Mouse (Mus musculus) gonadal fat pad, adult 2 months (tissue): ENCODE measurements around the gene Serf1. TPM values are rescaled to one million over a fixed set of nuclear protein-coding genes. Genes with fewer than 3 reads are reported as not detected.

Experiments used
- polyA plus RNA-seq: library from polyadenylated mRNA; depleted of rRNA; stranded (reverse); fragments of >200 nt; gene quantifications from 2 replicates; pipeline ENCODE4 v1.2.3, GENCODE M21; 2012; rRNA removed

The Serf1 gene
- polyA plus RNA-seq, 1 experiment = 4.7 TPM

Other genes with a start within 250 kb of the Serf1 start
- 0.36 TPM in 2 replicates for gene Cartpt, start 206.9 kb upstream of the Serf1 start, polyA plus RNA-seq
- 38.8 and 50.0 TPM in 2 replicates for gene Mccc2, start 92.4 kb upstream of the Serf1 start, polyA plus RNA-seq
- 2.1 and 3.3 TPM in 2 replicates for gene Bdp1, start 3.9 kb upstream of the Serf1 start, polyA plus RNA-seq
- gene Smn1, start 16.8 kb downstream of the Serf1 start, polyA plus RNA-seq = 11.7 and 16.0 TPM in 2 replicates
- gene Naip2, start 94.1 kb downstream of the Serf1 start, polyA plus RNA-seq = 0.84 and 1.0 TPM in 2 replicates
- 1.4 and 1.6 TPM in 2 replicates for gene Naip5, start 138.3 kb downstream of the Serf1 start, polyA plus RNA-seq
- 1.8 and 1.9 TPM in 2 replicates for gene Naip6, start 209.7 kb downstream of the Serf1 start, polyA plus RNA-seq